Mouse (Mus musculus): ENCODE results near the gene C77080.
"Not testable (repeated sequence)": the region's sequence is repeated elsewhere in the genome, so short reads cannot be mapped to it uniquely, and the experiment has no call there.

Gene C77080

GRCm38 (mm10) chr4:129219198-129219597 lies 42.0 kb downstream of the C77080 start:
- no peak for DNase-seq (ENCODE audit: low spot score in 2 of 2)

GRCm38 (mm10) chr4:129218569-129219175 lies 42.5 kb downstream of the C77080 start:
- DNase-seq (ENCODE audit: low spot score in 2 of 2) = no peak

DNA sequence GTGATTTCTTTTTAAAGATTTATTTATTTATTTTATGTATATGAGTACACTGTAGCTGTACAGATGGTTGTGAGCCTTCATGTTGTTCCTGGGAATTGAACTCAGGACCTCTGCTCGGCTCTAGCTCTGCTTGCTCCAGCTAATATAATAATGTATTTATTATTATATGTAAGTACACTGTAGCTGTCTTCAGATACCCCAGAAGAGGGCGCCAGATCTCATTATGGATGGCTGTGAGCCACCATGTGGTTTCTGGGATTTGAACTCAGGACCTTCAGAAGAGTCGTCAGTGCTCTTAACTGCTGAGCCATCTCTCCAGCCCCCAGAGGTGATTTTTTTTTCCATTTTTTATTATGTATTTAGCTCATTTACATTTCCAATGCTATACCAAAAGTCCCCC lies 48.7 kb downstream of the C77080 start:
- DNase-seq (ENCODE audit: low spot score in 2 of 2) = not testable (repeated sequence)

GRCm38 (mm10) chr4:129211461-129211860 lies 49.7 kb downstream of the C77080 start:
- no peak for DNase-seq (ENCODE audit: low spot score in 2 of 2)

GRCm38 (mm10) chr4:129209504-129209903 lies 51.7 kb downstream of the C77080 start:
- DNase-seq (ENCODE audit: low spot score in 2 of 2) = no peak

DNA sequence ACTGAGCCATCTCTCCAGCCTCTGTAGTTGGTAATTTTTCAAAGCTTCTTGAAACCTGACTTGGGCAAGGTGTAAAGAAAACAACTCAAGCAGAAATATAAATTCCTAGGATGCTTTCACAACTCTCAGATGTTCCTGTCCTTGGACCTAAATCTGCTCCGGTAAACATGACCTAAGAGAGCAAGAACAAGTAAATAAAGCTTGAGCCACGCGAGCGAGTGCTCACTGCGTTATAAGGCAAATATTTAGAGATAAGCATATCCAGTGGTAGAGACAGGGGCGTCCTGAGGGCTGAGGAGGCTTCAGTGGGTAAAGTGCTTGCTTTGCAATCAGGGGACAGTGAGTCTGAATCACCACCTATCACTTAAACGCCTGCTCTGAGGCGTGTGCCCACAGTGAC lies 54.4 kb downstream of the C77080 start:
- DNase-seq (ENCODE audit: low spot score in 2 of 2) = no peak

DNA sequence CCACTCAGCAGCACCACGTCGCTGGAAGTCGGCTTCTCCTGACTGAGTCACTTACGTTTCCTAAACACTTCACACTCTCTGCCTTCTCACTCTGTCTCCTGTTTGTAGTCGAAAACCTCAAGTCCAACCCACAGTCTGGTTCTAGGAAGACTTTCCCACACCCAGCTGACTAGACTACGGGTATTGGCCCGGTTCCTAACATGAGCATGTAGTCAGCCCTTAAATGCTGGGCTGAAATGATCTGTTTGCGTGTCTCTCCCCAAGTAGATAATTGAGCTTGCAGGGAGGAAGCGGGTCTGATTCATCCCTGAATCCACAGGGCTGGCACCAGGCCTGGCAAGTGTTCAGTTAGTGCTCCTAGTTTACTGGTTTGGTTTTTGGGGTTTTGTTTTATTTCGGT lies 56.5 kb downstream of the C77080 start:
- no peak for DNase-seq (ENCODE audit: low spot score in 2 of 2)

- no peak for DNase-seq (ENCODE audit: low spot score in 2 of 2)
Observed at GRCm38 (mm10) chr4:129197514-129197913, 63.7 kb downstream of the C77080 start.

DNA sequence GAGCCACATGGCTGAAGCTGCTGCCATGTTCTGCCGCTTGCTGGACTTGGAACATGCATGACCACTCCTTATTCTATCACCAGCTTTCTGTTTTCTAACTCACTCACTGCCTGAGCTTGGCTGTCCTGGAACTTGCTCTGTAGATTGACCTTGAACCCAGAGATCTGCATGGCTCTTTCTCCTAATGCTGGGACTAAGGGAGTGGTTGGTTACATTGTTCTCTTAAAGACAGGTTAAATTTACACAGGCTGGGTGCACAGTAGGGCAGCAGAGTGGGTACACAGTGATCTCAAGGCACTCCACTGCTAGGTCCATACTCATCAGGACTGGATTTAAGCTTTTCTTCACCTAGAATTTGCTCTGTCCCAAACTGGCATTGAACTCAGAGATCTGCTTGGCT lies 66.9 kb downstream of the C77080 start:
- DNase-seq (ENCODE audit: low spot score in 2 of 2) = no peak

GRCm38 (mm10) chr4:129191691-129192090 lies 69.5 kb downstream of the C77080 start:
- no peak for DNase-seq (ENCODE audit: low spot score in 2 of 2)

GRCm38 (mm10) chr4:129190538-129190937 lies 70.7 kb downstream of the C77080 start:
- DNase-seq (ENCODE audit: low spot score in 2 of 2) = peak in 1 of 2 experiments; percentile 21

DNA sequence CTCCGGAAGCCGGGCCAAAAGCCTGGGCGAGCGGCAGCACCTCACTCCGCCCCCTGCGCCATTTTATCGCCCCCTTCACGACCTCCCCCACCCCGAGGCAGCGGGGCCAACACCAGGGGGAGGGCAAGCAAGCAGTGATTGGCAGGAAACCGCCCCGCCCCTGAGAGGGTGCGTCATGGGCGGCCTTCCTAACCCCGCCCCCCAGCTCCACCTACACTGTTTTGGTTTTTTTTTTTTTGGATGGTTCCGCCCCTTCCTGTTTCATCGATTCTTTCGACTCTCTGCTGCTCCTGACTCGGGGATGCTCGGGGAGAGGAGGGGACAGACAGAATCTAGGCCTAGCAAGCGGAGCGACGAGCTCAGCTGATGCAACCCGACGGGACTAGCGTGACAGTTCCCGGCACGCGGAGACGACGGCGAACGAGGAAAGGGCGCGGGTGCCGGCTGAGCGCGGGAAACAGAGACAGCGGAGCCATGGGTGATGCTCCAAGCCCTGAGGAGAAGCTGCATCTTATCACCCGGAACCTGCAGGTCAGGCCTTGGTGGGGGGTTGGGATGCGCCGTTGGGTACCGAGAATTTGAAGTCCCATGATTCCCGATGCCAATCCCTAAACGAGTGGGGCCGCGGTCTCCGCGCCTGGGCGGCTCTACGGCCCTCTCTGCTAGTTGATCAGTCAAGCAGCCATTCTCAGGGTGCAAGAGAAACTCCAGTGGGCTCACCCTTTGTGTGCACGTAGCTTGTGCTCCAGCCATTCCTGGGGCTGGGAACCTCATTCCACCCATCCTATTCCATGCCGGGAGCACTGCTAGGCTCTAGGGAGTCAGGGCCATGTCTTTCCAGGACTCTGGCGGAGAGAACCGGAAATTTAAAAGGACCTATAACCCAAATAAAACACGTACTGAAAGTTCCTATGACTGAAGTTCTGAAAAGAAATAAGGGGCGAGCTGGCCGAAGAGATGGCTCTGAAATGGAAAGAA lies 71.4 kb downstream of the C77080 start, which contains the start of the genes S100pbp and Yars:
S100pbp (minus strand) TSS at position 186 of the 978 bp plus-strand sequence.
Yars (plus strand) TSS at position 219 of the 978 bp plus-strand sequence.
- DNase-seq (ENCODE audit: low spot score in 2 of 2) = peak; percentile 96 to 97

DNA sequence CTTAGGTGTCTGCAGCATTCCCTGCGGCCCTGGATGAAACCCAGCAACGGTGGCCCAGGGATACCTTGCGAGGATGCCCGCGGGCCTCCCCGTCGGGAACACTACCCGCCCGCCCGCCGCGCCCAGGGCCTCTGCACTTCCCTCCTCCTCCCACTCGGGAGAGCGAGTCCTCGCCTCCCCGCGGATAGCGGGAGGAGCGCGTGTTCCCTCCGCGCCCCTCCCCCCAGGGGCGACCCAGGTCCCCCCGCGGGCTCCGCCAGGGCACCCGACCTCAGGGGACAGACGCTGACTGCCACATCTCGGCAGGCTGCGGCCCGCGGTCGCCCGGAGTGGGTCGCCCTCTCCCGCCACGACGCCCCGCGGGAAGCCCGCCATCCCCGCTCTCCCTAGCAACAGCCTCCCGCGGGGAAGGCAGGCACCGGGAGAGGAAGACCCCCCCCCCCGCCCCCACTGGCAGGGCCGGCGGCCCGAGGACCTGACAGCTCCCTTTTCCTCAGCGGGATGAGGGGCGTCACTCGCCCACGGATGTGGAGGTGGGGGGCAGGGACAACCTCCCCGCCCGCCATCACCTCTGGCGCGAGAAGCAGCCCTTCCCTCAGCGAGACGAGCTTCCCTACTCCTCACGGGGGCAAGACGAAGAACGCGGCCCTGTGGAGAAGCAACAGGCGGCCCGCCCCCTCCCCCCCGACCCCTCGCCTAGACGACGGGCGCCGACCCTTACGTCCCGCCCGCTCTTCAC lies 72.2 kb downstream of the C77080 start:
- DNase-seq (ENCODE audit: low spot score in 2 of 2) = peak; percentile 73

GRCm38 (mm10) chr4:129188041-129188659 lies 73.1 kb downstream of the C77080 start:
- DNase-seq (ENCODE audit: low spot score in 2 of 2) = no peak

- DNase-seq (ENCODE audit: low spot score in 2 of 2) = no peak
Observed at GRCm38 (mm10) chr4:129179560-129179959, 81.6 kb downstream of the C77080 start.

DNA sequence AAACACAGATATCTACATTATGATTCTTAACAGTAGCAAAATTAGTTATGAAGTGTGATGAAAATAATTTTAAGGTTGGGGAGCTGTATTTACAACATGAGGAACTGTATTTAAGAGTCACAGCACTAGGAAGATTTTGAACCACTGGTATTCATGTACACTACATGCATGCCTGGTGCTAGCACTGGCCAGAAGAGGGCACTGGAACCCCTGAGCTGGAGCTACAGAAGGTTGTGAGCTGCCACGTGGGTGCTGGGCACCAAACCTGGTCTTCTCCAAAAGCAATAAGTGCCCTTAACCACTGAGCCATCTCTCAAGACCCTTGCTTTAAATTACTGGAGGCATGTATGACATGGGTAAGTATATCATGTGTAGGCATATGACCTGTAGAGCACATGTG lies 88.7 kb downstream of the C77080 start:
- DNase-seq (ENCODE audit: low spot score in 2 of 2) = no peak

All from frontal cortex, postnatal 10 days (tissue).